Mouse (Mus musculus): Measurements from ENCODE around the gene Gm9918. TPM values are rescaled to one million over a fixed set of nuclear protein-coding genes. Genes with fewer than 3 reads are reported as not detected.

Gm9918 gene
- total RNA-seq, 2 experiments from 2014 or later, result not detected

DNA sequence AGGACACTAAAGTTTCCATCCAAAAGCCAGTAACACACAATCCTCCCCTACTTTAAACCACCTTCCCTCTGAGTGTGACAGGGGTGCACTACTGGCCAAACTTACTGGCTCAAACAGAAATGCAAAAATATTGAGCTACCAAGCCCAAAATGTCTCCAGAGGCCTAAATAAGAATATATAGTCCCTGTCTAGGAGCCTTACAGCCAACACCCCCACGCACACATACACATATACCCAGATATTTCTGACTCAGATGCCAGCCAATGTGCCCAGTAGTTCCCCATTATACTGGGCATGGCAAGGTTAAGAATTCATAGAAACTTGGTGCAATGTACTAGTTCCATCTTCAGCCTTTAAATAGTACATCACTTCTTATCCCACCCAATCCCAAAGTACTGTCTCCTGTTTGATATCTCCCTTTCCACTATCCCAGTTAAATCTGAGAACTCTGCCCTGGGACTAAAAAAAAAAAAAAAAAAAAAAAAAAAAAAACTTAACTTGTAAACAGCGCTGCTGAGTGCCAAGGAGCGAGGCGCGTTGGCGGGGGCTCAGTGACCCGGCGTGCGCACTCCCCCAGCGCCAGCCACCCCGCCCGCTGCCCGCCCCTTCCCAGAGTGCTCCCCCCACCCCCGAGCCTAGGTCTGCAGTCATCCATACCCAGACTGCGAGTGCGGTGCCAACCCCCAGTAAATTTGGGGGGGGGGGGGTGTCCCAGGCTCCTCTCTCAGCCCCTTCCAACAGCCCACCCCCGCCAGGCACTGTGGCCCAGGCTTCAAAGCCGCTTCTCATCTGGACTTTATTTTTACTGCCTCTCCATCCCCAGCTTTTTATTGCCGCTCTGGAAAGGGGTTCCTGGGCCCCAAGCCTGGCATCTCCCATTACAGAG lies 25.8 kb upstream of the Gm9918 start:
- peak in 1 of 2 experiments; percentile 48 for DNase-seq
- intact Hi-C loops (cut with DNase I), result no loop called here

DNA sequence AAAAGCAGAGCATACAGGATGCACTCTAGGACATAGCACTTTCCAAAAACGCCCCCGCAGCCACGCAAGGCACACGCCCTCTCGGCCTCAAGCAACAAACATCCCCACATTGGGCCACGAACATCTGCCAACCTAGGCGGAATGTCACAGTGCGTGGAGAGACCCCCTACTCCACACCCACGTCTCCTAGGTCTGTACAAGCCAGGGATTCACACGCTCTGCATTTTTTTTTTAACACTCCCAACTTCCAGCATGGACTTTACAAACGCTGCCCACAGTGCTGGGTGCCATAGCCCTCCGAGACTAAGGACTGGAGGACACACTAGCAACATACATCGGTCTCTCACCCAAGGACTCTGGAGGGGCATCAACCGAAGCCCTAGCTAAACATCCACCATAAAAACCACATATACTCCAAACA lies 24.9 kb upstream of the Gm9918 start:
- intact Hi-C loops (cut with DNase I), result no loop called here
- peak in 1 of 2 experiments; percentile 40 for DNase-seq

- intact Hi-C loops (cut with DNase I), result no loop called here
- peak; percentile 72 to 74 for DNase-seq
Measured at GRCm38 (mm10) chr15:102245891-102246741, 24.2 kb upstream of the Gm9918 start.

- intact Hi-C loops (cut with DNase I), result no loop called here
- DNase-seq, result peak; percentile 91 to 96
Measured at GRCm38 (mm10) chr15:102246866-102247251, 23.5 kb upstream of the Gm9918 start.

GRCm38 (mm10) chr15:102247252-102248130 lies 22.9 kb upstream of the Gm9918 start:
- intact Hi-C loops (cut with DNase I), result loop anchor here (2.0 kb wide), 1 partner anchor 31 kb away; the partner anchor contains the start of gene Mfsd5
- DNase-seq, result peak; percentile 68 to 80

DNA sequence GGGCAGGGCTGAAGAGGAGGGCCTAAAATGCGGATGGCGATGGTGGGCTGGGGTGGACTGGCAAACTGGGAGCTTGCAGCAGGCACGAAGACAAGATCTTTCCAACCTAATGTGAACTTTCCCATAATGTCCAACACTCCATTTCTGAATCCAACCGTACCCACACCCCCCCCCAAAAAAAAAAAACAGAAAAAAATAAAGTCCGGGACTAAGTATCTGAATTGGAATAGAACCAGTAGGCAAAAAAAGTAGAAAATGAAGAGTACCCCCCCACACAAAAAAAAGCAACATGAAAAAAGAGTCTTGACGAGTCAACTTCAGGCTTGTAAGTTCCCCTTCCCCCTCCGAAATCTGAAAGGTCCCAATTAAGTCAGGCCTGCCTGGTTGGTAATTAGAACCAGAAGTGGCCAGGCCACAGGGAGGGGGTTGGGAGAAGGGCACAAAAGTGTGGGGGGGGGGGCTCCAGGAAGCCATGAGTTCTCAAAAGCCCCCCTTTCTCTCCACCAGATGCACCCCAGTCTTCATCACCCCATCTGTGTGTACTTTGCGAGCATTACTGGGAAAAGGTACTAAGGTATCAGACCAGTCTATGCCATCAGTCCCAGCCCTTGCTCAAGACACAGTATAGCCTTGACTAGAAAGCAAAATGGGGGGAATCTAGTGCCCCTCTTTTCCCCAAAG lies 22.1 kb upstream of the Gm9918 start:
- DNase-seq, result no peak
- intact Hi-C loops (cut with DNase I), result loop anchor here (2.0 kb wide), 1 partner anchor 31 kb away; the partner anchor contains the start of gene Mfsd5

GRCm38 (mm10) chr15:102248812-102249191 lies 21.6 kb upstream of the Gm9918 start:
- no peak for DNase-seq
- intact Hi-C loops (cut with DNase I), result loop anchor here (2.0 kb wide), 1 partner anchor 30 kb away; the partner anchor contains the start of gene Mfsd5

- intact Hi-C loops (cut with DNase I), result loop anchor here (2.0 kb wide), 1 partner anchor 30 kb away; the partner anchor contains the start of gene Mfsd5
- no peak for DNase-seq
Measured at GRCm38 (mm10) chr15:102249251-102249691, 21.1 kb upstream of the Gm9918 start.

DNA sequence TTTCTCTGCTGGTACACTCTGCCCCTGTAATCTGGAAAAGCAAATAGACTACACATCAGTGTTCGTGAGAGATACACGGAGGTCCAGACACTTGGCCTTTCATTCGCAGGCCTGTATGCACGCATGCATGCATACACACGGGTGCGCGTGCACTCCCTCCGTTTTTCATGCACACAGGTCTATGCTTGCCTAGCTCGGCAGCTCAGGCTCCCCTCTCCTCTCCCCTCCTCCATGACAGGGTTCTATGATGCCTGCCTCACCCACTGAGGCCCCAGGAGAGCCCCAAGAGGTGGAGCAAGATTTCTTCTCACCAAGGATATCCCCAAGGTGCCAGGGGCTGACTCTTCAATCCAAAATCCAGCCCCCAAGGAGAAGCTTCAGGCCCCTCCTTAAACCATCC lies 20.4 kb upstream of the Gm9918 start:
- no peak for DNase-seq
- intact Hi-C loops (cut with DNase I), result loop anchor here (2.0 kb wide), 1 partner anchor 29 kb away; the partner anchor contains the start of gene Mfsd5

DNA sequence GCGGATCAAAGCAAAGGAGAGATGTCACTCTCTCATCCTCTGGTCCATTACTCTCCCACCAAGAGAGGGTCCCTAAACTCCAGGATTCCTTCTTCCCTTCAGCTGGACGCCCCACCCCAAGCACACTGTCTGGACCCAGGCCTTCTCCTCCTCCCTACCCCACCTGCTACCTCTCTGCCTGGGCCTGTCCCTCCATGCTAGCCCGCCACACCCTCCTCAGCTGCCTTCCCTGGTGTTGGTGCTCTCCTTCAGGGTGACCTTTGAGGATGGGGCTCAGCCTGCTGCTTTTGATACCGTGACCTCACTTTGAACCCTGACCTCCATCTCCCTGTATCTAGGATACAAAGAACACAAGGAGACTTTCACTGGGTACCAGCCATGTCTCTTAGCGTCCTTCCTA lies 19.8 kb upstream of the Gm9918 start:
- intact Hi-C loops (cut with DNase I), result no loop called here
- DNase-seq, result no peak

- intact Hi-C loops (cut with DNase I), result no loop called here
- no peak for DNase-seq
Measured at GRCm38 (mm10) chr15:102255547-102256255, 14.7 kb upstream of the Gm9918 start.

- no peak for DNase-seq
- intact Hi-C loops (cut with DNase I), result no loop called here
Measured at GRCm38 (mm10) chr15:102256431-102257201, 13.7 kb upstream of the Gm9918 start.

GRCm38 (mm10) chr15:102257202-102258075 lies 12.9 kb upstream of the Gm9918 start, which contains the start of gene Rarg:
Gene Rarg (minus strand): TSS chr15:102257517.
- intact Hi-C loops (cut with DNase I), result no loop called here
- DNase-seq, result peak; percentile 40 to 61

DNA sequence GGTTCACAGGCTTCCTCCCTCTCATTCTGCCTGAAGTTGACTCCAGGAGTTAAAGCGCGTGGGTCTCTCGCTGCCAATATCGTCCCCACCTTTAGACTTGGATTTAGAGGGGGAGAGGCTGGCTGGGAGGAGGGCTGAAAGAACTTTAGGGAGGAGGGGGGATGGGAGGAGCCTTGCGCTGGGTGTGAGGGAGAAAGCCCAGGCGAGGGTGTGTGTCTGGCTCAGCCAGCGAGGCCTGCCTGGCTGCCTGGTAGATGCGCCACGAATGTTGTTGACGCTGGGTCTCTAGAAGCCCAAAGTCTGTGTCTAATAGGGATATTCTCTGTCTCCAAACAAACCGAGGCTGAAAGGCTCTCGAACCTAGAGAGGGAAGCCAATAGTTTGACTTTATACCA lies 12.3 kb upstream of the Gm9918 start:
- peak; percentile 52 to 64 for DNase-seq
- intact Hi-C loops (cut with DNase I), result no loop called here

GRCm38 (mm10) chr15:102258581-102259253 lies 11.6 kb upstream of the Gm9918 start:
- no peak for DNase-seq
- intact Hi-C loops (cut with DNase I), result no loop called here

DNA sequence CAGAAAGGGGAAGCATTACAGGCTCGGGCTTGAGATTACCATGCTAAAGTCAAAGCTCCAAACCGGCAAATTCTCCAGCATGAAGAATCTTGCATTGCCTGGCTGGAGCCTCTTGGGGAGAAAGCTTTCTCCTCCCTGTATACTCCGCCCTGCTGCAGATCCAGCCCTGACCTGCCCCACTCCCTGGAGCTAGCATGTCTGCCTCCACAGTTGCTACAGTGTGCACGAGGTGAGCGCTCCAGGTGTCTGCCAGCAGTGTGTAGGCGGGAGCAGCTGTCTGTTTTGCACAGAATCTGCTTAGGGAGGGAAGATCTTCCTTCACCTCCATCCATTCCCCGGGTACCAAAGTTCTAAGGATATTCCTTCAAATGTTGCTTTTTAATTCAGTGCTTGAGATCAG lies 7.8 kb upstream of the Gm9918 start:
- DNase-seq, result no peak
- intact Hi-C loops (cut with DNase I), result no loop called here
